In the genomic region with DNA sequence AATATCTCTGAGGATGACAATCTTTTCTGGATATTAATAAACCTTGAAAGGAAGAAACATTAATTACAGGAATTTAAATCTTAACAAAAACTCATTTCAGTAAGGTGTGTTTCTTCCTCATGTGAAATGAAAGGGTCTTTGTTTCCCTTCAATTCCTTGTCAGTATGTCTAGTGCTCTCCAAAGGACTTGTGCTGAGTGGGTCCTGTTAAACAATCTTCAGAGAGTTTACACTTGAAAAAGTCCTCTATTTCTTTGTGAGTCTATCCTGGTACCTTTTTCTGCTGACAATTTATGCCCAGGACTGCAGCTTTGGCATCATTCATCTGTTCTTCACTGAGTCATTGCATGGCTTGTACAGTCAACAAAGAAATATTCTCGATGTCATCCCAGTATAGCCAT, we compare ENCODE assay signal across 25 mouse cellular contexts.
"Had no signal": no experiment of that assay in that cellular context is flagged by ENCODE, and none has a peak within 500 bp of the region (broad histone marks: within the 10 kb centered on the region; RNA-seq: fewer than 3 reads in every experiment).

No protein-coding gene starts in this region.

- H3K4me1 ChIP-seq: heart, embryonic 10.5 days; heart, embryonic 12.5 days; hindbrain, embryonic 10.5 days; hindbrain, embryonic 12.5 days; intestine, embryonic 15.5 days; limb, embryonic 10.5 days; limb, embryonic 12.5 days had no signal

- H3K4me3 ChIP-seq: gastrocnemius, adult 2 months; heart, embryonic 10.5 days; heart, embryonic 12.5 days; hindbrain, embryonic 10.5 days; hindbrain, embryonic 12.5 days; intestine, embryonic 15.5 days; layer of hippocampus, adult 2 months; left cerebral cortex, adult 2 months; limb, embryonic 10.5 days; limb, embryonic 12.5 days had no signal

- H3K27me3 ChIP-seq: heart, embryonic 12.5 days; hindbrain, embryonic 12.5 days; intestine, embryonic 15.5 days; limb, embryonic 12.5 days had no signal

- ATAC-seq: hindbrain, embryonic 16.5 days; inflammation-experienced regulatory T-cells, adult 6 months; intestine, embryonic 15.5 days; intestine, postnatal 0 days had no signal

- H3K9me3 ChIP-seq: heart, embryonic 10.5 days; heart, embryonic 12.5 days; hindbrain, embryonic 10.5 days; hindbrain, embryonic 12.5 days; intestine, embryonic 15.5 days; limb, embryonic 10.5 days; limb, embryonic 12.5 days had no signal

- H3K36me3 ChIP-seq: heart, embryonic 10.5 days; heart, embryonic 12.5 days; hindbrain, embryonic 10.5 days; hindbrain, embryonic 12.5 days; intestine, embryonic 15.5 days; limb, embryonic 10.5 days; limb, embryonic 12.5 days had no signal

- DNase-seq: gastrocnemius, adult 2 months; gastrocnemius, postnatal 10 days; gastrocnemius, postnatal 25 days; heart, adult 18-20 months; heart, postnatal 10 days; heart, postnatal 4 days; kidney, adult 18-20 months; kidney, adult 8-10 months; kidney, postnatal 10 days; kidney, postnatal 25 days; kidney, postnatal 4 days; liver had no signal

- H3K9ac ChIP-seq: heart, embryonic 12.5 days; hindbrain, embryonic 12.5 days; hindbrain, embryonic 14.5 days; intestine, embryonic 15.5 days; limb, embryonic 12.5 days had no signal

- H3K4me2 ChIP-seq: heart, embryonic 12.5 days; hindbrain, embryonic 12.5 days; hindbrain, embryonic 14.5 days; intestine, embryonic 15.5 days; limb, embryonic 12.5 days had no signal

- H3K27ac ChIP-seq: gastrocnemius, adult 2 months; heart, embryonic 10.5 days; hindbrain, embryonic 10.5 days; hindbrain, embryonic 12.5 days; hindbrain, embryonic 14.5 days; intestine, embryonic 15.5 days; layer of hippocampus, adult 2 months; left cerebral cortex, adult 2 months; limb, embryonic 10.5 days; limb, embryonic 12.5 days had no signal
